Mouse (Mus musculus): ENCODE data around the gene Nav2.

The Nav2 gene

DNA sequence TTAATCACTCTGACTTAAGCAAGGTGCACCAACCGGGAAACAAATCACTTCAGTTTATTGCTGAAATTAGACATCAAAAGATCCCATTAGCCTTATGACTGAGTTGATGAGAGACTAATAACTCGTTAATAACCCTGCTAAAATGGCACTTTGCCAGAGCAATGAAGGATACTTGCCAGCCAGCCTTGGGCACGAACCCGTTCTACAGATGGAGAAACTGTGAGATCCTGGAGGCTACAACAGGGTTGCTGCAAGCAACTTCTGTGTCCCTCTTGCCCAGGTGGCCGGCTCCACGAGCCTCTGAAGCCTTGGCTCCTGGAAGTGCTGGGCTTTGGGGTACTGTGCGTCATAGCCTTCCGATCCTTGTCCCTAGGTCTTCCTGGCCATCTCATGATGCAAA, 681.1 kb downstream of the Nav2 start:
- DNase-seq = no peak

DNA sequence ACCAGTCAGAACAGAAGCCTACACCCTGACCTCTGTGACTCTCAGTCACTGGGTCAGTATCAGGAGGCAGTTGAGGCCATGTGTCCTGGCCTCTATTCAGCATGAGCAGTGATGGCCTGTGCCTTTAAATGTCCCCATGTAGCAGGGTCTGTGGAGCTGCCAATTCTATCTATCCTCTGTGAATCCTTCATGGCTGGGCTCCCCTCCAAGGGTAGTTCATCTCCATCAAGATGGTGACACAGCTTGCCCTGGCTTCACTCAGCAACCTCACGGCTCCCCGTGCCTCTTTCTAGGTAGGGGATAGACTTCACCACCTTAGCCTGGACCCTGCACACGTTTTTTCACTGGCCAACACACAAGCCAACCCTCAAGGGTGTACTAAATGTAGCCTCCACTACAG, 689.3 kb downstream of the Nav2 start:
- DNase-seq = no peak

DNA sequence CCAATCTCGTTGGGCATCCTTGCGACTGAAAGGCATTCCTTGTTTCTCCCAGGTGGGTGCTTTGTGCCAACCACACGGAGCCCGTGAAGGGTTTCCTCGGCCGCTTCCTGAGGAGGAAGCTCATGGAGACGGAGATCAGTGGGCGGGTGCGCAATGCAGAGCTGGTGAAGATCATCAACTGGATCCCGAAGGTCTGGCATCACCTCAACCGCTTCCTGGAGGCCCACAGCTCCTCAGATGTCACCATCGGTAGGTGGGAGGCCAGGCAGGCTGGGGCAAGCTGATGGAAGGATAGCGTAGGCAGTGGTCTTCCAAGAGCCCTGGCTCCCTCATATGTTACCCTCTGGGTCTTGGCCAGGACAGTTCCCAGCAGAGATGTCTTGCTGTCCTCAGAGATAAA, 689.7 kb downstream of the Nav2 start:
- DNase-seq = peak; percentile 43

GRCm38 (mm10) chr7:49599950-49600349, 691.4 kb downstream of the Nav2 start:
- no peak for DNase-seq

DNA sequence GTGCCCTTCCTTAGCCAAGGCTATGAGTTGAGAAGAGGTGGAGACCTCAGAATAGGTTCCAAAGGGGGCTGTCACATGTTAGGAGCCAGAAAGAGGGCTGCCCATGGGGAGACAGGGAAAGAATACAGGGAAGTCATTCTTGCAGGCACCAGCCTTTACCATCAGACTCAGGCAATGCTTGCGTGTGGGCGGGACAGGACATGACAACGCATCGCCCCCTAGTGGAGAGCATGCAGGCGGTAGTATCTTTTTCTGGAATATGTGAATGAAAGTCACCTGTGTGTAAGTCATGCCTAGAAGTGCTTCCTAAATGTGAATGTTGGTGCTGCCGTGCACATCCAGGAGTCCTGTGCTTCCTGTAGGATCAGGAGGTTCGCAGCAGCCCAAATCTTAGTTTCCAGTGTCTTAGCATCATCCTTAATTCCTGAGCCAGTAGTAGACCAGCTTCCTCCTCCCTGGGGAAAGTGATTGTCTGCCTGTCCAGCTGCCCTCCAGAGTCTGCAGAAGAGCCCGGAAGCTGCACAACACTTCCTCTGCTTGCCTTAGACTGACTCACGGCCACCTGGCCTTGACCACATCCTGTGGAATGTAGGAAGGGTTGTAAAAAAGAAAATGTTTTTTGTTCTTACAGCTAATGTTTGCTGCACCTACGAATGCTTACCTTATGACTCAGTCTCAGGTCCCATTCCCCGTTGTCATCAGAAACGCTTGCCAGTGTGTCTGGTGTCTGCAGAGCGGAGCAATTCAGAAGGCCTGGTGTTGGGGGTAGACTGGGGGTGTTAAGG, 692.9 kb downstream of the Nav2 start:
- DNase-seq = peak; percentile 90

DNA sequence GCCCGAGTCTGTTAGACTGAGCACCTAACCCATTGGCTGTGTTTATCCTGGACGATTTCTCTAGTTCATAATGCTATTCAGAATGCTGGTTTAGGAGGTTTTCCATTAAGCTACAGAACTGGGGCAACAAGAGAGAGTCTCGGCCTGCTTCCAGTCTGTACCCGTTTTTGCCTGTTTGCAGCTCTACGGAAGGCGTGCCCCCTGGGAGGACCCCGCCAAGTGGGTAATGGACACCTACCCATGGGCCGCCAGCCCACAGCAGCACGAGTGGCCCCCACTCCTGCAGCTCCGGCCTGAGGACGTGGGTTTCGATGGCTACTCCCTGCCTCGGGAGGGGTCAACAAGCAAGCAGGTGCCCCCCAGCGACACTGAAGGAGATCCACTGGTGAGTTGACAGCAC, 695.7 kb downstream of the Nav2 start:
- DNase-seq = no peak

DNA sequence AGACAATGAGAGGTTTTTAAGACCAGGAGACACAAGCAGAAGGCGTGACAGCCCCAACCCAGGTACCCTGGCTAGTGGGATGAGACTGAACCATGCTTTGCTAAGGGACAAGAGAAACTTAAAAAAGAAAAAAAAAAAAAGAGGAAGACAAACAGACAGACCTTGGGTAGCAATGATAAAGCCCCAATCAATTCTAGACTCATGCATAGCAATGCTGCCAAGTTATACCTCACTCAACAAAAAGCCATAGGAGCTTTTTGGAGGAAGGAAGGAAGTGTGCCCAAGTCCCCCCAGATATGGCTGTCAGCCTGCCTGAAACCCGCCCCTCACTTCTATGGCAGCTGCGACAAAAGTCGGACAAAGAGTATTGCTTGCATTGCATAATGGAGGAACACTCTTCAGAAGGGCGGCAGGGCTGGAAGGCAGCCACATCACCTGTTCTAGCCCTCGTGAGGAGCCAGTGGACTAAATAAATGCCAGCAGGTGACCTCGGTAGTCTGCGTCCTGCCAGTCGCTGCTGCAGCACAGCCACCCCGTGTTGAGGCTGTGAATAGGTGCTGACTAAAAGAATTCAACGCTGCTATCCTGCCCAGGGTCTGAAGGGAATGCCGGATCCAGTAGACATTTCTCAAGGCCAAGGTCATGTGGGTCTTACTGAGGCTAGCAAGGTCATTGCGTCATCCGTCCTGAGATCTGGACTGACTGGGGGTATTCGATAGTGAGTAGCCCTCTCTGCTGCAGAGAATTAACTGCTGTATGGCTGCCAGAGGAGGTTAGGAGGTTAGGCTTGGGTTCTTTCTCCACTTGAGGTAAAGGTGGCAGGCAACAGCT, 696.7 kb downstream of the Nav2 start:
- no peak for DNase-seq

GRCm38 (mm10) chr7:49616258-49616735, 707.8 kb downstream of the Nav2 start:
- peak; percentile 49 for DNase-seq

- DNase-seq = no peak
Observed at GRCm38 (mm10) chr7:49617087-49617486, 708.6 kb downstream of the Nav2 start.

- DNase-seq = no peak
Observed at GRCm38 (mm10) chr7:49620160-49620559, 711.6 kb downstream of the Nav2 start.

DNA sequence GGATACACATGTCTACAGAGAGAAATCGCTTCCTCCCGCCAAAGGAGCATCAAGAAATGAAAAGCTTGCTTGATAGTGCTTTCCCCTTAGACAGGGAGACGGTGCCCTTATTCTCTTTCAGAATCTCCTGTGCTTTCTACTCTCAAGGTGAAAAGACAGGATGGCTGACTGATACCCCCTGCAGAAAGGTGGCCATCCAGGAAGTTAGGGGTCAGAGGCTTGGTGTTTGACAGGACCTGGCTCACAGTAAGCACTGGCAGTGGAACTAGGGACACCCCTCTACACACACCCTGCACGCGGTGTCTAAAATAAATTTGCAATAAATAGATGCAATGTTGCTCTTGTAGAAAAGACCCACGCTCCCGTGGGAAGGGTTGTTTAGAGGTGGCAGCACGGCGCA, 723.4 kb downstream of the Nav2 start:
- DNase-seq = no peak

GRCm38 (mm10) chr7:49632391-49632790, 723.9 kb downstream of the Nav2 start:
- DNase-seq = no peak

GRCm38 (mm10) chr7:49633375-49633956, 725.0 kb downstream of the Nav2 start:
- no peak for DNase-seq

DNA sequence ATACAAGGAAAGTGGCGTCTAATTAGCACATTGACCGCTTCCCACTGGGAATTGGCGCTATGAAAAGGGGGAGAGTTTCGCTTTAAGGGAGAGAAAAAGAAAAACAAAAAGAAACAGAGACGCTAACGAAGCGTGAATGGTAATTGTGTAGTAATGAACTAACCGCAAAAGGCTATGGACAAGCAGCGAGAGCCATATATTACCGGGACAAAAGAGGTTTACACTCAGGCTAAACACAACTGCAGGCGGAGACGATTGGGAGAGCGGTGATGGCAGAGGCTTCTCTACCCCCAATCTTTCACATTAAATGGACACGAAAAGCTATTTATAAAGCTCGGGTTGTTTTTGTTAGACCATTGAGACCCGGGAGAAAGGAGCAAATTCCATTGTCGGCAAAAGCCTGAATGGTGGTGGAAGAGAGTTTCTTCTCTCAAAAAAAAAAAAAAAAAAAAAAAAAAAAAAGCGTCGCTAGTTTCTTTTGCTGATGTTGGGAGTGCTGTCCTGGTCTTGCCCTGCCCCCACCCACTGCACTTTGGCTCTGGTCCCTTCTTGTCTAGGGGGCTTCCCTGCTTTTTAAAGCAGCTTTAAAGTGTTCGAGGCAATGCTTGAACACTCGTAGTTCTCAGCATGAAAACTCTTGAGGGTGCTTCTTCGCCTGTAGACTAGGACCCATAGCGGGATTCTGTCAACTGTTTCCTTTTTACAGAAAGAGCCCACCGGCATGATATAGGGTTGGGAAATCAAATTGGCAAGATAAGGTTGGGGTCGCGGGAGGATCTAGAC, 726.0 kb downstream of the Nav2 start:
- DNase-seq = no peak

DNA sequence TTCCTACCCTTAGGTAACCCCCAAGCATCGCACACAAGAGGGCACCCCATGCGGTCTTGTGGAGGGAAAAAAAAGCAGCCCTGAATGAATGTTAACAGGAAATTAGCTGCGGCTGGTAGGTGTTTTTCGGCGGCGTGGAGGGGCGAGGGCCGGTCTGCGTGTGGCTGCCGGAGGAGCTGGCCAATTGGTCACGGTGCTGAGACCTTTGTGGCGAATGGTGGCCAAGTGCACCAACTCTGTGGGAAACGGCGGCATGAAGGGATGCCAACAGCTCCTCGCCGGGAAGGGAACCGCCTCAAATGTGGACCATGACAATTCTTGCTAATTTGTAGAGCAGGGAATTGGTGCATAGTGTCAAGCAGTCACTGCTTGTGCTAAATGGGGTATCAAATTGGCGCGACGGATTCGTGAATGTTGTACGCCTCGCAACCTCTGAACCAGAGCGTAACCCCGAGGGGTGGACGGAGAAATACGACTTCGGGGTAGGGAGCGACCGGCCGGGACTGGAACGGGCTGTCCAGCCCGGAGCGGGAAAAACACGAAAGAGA, 726.6 kb downstream of the Nav2 start:
- DNase-seq = no peak

DNA sequence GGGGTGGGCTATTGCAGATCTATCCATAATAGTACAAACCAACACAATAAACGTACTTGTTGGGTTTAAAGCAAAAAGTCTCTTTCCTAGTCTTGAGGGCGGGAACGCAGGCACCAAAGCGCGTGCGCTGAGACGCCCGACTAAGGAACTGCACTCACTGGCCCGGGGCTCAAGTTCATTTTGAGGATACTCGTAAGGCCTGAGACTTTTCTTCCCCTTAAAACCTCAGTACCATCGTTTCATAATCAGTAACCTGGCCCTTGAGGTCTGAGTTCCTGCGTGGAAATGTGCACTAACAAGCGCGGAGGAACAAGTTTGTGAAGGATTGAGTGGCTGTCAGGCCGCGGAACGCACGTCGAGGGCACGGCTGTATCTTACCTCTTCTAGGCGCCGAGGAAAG, 727.5 kb downstream of the Nav2 start:
- DNase-seq = no peak

DNA sequence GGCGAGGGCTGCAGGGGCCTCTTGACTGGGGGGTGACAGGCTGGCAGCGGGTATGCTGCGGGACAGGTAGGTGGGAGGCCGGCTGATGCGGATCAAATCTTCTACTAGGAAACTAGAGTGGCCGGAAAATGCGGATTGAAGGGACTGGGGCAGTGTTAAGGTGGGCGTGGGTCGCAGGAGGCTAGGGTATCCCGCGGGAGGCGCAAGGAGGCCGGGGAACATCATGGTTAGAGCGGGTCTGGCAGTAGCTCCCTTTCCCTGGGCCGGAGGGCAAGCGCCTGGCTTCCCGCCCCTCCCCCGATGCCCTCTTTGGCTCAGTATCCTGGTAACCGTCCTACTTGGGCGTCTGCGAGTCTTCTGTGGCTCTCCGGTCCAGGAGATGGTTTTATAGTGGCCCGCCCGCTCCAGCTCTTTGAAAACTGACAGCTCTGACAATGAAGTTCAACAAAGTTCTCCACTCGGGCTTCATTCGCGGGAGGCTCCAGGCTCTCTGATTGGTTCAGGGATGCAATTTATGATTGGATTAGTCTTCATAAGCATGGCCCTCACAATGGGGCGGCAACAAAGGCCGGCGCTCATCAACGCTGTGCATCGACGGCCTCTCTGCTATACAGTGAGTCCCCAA, 728.1 kb downstream of the Nav2 start, which contains the start of gene Dbx1:
TSS of gene Dbx1 (minus strand) at position 359 of the 625 bp plus-strand sequence.
- DNase-seq = no peak

- no peak for DNase-seq
Observed at GRCm38 (mm10) chr7:49637281-49637680, 728.8 kb downstream of the Nav2 start.

- DNase-seq = no peak
Observed at GRCm38 (mm10) chr7:49637851-49638663, 729.5 kb downstream of the Nav2 start.

GRCm38 (mm10) chr7:49638941-49639776, 730.6 kb downstream of the Nav2 start:
- DNase-seq = no peak
